Mouse (Mus musculus): ENCODE data around the gene Gatad2a. TPM values are rescaled to one million over a fixed set of nuclear protein-coding genes. Genes with fewer than 3 reads are reported as not detected.

The Gatad2a gene
- polyA plus RNA-seq, 1 experiment from 2014 or later, result 44.3 TPM

DNA sequence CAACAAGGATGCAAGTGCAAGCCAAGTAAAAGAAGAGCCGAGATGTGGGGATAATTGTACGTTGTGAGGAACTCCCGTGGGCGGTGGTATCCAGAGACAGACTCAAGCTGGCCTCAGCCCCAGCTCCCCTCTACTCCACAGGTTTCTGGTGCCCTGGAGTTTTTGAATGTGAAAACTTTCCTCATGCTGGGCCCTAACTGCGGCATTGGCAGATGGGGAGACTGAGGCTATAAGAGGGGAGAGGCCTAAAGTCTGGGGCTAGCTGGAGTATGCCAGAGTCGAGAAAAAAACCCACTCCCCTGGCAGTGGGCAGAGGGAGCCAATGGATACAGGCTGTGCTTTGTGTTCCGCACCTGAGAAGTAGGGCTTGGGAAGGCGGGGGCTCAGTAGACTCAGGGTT lies 92.1 kb downstream of the Gatad2a start:
- ATAC-seq (ENCODE audit: low FRiP score, low read depth), result no peak
- Histone ChIP-seq H3K27me3 (no peaks in the 10 kb centered on the region), H3K36me3 (peaks cover 18% of the 10 kb centered on the region), H3K4me1 (peaks cover 36% of the 10 kb centered on the region), H3K4me3 (no peak overlapping the region), H3K9ac (replicated peaks) (no peak overlapping the region), H3K9me3 (no peaks in the 10 kb centered on the region), H3K4me2 (replicated peaks) (peak overlapping the region; percentile 95), H3K27ac (replicated peaks) (no peak overlapping the region)
- 81% methylated on average over 8 of the region's 8 CpGs for WGBS

DNA sequence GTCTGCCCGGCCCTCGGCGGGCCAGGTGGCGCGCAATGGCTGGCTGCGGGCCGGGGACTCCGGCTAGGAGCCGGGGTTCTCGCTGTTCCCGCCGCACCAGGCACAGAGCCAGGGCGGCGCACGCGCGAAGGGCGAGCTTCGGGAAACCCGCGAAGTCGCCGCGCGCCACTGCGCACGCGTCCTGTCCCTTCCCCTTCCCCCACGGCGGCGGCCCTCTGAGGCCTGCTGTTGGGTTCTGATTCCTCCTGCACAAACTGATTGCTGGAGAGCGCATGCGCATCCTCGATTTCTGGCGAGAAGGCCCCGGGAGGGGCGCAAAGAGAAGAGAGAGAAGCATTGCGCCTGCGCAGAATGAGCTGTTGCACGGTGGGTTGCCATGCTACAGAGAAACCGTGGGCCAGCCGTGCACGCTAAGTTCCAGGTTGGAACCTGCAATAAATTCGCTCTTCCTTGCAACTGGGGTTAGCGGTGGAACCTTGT lies 93.1 kb downstream of the Gatad2a start:
- Histone ChIP-seq H3K27ac (replicated peaks) (peak overlapping the region; percentile 84), H3K9ac (replicated peaks) (peak overlapping the region; percentile 81), H3K4me3 (peak overlapping the region; percentile 65), H3K9me3 (no peaks in the 10 kb centered on the region), H3K27me3 (no peaks in the 10 kb centered on the region), H3K4me1 (peaks cover 44% of the 10 kb centered on the region), H3K36me3 (peaks cover 17% of the 10 kb centered on the region), H3K4me2 (replicated peaks) (peak overlapping the region; percentile 95)
- peak; percentile 86 for ATAC-seq (ENCODE audit: low FRiP score, low read depth)
- 1% methylated on average over 45 of the region's 45 CpGs for WGBS

GRCm38 (mm10) chr8:69902163-69903062 lies 93.8 kb downstream of the Gatad2a start, which contains the start of the genes Tssk6, Ndufa13 and Yjefn3:
Tssk6 (plus strand) TSS chr8:69902184.
Ndufa13 (minus strand) TSS chr8:69902558.
Yjefn3 (minus strand) TSS chr8:69902712.
- H3K36me3 ChIP-seq, result peaks cover 19% of the 10 kb centered on the region
- peak within 1 kb of the TSS; percentile 65 for H3K4me3 ChIP-seq
- 6% methylated on average over 89 of the region's 89 CpGs for WGBS
- no peaks in the 10 kb centered on the region for H3K9me3 ChIP-seq
- peak; percentile 45 for ATAC-seq (ENCODE audit: low FRiP score, low read depth)
- peaks cover 45% of the 10 kb centered on the region for H3K4me1 ChIP-seq
- peak within 1 kb of the TSS; percentile 95 for H3K4me2 ChIP-seq (replicated peaks)
- peak within 1 kb of the TSS; percentile 84 for H3K27ac ChIP-seq (replicated peaks)
- no peaks in the 10 kb centered on the region for H3K27me3 ChIP-seq
- peak within 1 kb of the TSS; percentile 81 for H3K9ac ChIP-seq (replicated peaks)

DNA sequence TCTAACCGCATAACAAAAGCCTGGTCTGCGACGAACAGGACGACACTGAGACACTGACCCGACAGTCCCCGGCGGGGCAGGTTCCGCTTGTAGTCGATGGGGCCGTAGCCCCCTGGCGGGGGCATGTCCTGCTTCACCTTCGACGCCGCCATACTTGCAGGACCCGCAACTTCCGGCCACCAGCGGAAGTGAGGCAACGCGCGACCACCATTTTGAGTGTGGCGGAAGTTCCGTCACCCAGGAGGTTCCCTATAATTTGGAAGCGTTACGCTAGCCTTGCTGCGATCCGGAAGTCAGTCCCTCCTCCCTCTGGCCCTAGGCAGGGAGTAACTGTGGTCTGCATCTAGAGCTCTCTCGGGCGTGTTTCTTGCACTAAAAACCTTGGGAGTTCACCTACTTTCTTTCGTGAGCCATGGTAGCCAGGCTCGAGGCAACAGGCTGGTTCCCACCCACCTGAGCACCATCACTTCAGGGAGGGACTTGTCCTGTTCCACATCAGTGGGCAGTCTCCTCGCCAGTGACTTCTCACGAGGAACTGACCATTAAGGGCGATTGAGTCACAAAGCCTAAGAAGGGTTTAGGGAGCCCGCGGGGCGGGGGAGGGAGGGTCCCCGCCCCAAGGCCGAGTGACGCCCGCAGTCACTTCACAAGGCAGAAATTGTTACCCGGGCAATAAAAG lies 94.6 kb downstream of the Gatad2a start:
- H3K27ac ChIP-seq (replicated peaks), result peak overlapping the region; percentile 84
- H3K4me1 ChIP-seq, result peaks cover 52% of the 10 kb centered on the region
- H3K27me3 ChIP-seq, result no peaks in the 10 kb centered on the region
- peak; percentile 77 for ATAC-seq (ENCODE audit: low FRiP score, low read depth)
- H3K9ac ChIP-seq (replicated peaks), result peak overlapping the region; percentile 81
- peak overlapping the region; percentile 95 for H3K4me2 ChIP-seq (replicated peaks)
- peaks cover 19% of the 10 kb centered on the region for H3K36me3 ChIP-seq
- 2% methylated on average over 41 of the region's 41 CpGs for WGBS
- H3K4me3 ChIP-seq, result peak overlapping the region; percentile 65
- no peaks in the 10 kb centered on the region for H3K9me3 ChIP-seq

GRCm38 (mm10) chr8:69900895-69901451 lies 95.2 kb downstream of the Gatad2a start:
- no peaks in the 10 kb centered on the region for H3K9me3 ChIP-seq
- 18% methylated on average over 12 of the region's 12 CpGs for WGBS
- no peaks in the 10 kb centered on the region for H3K27me3 ChIP-seq
- peak overlapping the region; percentile 84 for H3K27ac ChIP-seq (replicated peaks)
- peak overlapping the region; percentile 65 for H3K4me3 ChIP-seq
- peaks cover 19% of the 10 kb centered on the region for H3K36me3 ChIP-seq
- H3K4me2 ChIP-seq (replicated peaks), result peak overlapping the region; percentile 95
- peaks cover 58% of the 10 kb centered on the region for H3K4me1 ChIP-seq
- H3K9ac ChIP-seq (replicated peaks), result peak overlapping the region; percentile 67
- ATAC-seq (ENCODE audit: low FRiP score, low read depth), result 0 out of 2 replicates have a peak, but pooled peaks have one; percentile 0

- ATAC-seq (ENCODE audit: low FRiP score, low read depth), result no peak
- Histone ChIP-seq H3K4me2 (replicated peaks) (no peak overlapping the region), H3K27me3 (no peaks in the 10 kb centered on the region), H3K4me3 (0 out of 2 replicates have a peak overlapping the region, but pooled peaks have one; percentile 65), H3K4me1 (peaks cover 69% of the 10 kb centered on the region), H3K27ac (replicated peaks) (no peak overlapping the region), H3K9ac (replicated peaks) (no peak overlapping the region), H3K36me3 (peaks cover 22% of the 10 kb centered on the region), H3K9me3 (no peaks in the 10 kb centered on the region)
- WGBS, result 92% methylated on average over 2 of the region's 2 CpGs
Measured at GRCm38 (mm10) chr8:69899876-69900275, 96.3 kb downstream of the Gatad2a start.

DNA sequence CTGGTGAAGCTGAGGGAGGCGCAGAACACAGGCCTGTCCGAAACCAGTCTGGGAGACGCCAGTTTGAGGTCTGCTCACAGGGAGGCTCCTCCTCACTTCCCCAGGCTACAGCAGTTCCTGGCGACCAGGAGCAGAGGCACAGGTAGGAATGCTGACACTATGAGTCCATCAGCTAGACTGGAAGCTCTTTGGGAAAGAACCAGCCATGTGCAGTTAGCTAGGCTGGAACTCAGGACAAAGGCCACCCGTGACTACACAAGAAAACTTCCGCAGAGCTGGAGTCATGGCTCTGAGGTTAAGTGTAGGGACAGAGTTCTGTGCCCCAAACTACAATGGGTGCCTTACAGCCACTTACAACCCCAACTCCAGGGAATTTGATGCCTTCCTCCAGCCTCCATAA lies 98.3 kb downstream of the Gatad2a start:
- H3K9me3 ChIP-seq, result no peaks in the 10 kb centered on the region
- no peak overlapping the region for H3K27ac ChIP-seq (replicated peaks)
- H3K36me3 ChIP-seq, result peaks cover 31% of the 10 kb centered on the region
- 85% methylated on average over 6 of the region's 6 CpGs for WGBS
- ATAC-seq (ENCODE audit: low FRiP score, low read depth), result no peak
- H3K4me2 ChIP-seq (replicated peaks), result no peak overlapping the region
- H3K4me3 ChIP-seq, result no peak overlapping the region
- H3K4me1 ChIP-seq, result peaks cover 75% of the 10 kb centered on the region
- H3K9ac ChIP-seq (replicated peaks), result no peak overlapping the region
- H3K27me3 ChIP-seq, result peaks cover 4% of the 10 kb centered on the region

DNA sequence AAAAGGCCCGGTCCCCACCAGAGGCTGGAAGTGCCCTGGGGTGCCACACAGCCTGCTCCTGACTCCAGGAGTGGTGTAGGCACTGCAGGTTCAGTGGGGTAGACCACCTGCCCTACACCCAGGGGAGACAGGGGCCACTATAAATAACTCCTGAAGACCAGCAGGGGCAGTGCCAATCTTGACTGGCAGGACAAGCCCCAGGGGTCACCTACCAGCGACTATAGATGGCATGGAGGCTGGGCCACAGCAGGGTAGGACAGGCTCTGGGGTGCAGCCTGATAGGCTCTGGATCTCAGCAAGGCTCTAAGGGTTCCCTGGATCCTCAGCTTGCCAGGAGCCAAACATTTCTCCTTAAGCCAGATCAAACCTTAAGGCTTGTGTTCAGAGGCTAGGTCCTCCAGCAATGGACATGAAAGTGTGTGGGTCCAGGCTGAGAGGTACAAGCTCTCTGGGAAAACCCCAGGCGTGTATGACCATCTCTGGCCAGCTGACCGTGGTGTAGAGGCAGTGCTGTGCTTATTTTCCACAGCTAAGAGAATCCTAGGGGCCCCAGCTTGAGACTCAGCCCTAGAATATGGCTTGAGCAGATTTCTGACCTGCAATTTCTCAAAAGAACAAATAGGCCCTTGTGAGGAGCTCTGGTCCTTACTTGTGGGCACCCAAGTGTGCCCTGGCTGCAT lies 100.3 kb downstream of the Gatad2a start:
- Histone ChIP-seq H3K4me1 (peaks cover 74% of the 10 kb centered on the region), H3K27ac (replicated peaks) (no peak overlapping the region), H3K27me3 (peaks cover 10% of the 10 kb centered on the region), H3K4me3 (no peak overlapping the region), H3K9me3 (no peaks in the 10 kb centered on the region), H3K4me2 (replicated peaks) (no peak overlapping the region), H3K9ac (replicated peaks) (no peak overlapping the region; the same call in 1 of the 2 replicates), H3K36me3 (peaks cover 37% of the 10 kb centered on the region)
- WGBS, result 78% methylated on average over 4 of the region's 4 CpGs
- no peak for ATAC-seq (ENCODE audit: low FRiP score, low read depth)

DNA sequence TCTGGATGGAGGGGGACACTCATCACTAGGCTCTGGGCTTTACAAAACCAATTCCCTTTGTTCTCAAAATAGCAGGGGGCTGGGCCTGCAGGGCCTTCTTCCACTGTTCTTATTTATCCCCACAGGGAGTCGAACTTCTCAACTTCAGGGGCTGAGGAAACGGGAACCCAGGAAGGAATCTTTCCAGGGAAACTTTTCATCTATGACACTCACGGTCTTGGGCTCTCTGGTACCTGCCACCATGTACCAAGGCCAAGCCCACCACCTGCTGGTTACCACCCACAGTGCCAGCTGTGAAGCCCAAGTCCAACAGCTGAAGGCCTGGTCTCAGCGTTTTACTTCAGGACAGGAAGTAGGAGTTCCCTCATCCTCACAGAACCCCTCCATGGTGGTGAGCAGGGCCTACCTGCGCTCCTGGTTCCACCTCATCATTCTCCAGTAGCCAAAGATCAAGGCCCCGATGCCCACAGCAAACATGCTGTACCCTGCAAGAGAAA lies 101.3 kb downstream of the Gatad2a start:
- Histone ChIP-seq H3K9ac (replicated peaks) (no peak overlapping the region; the same call in 1 of the 2 replicates), H3K4me1 (peaks cover 66% of the 10 kb centered on the region), H3K27me3 (peaks cover 20% of the 10 kb centered on the region), H3K4me3 (no peak overlapping the region), H3K9me3 (no peaks in the 10 kb centered on the region), H3K27ac (replicated peaks) (no peak overlapping the region), H3K4me2 (replicated peaks) (no peak overlapping the region), H3K36me3 (peaks cover 37% of the 10 kb centered on the region)
- WGBS, result 47% methylated on average over 6 of the region's 6 CpGs
- no peak for ATAC-seq (ENCODE audit: low FRiP score, low read depth)

GRCm38 (mm10) chr8:69893863-69894262 lies 102.3 kb downstream of the Gatad2a start:
- no peak for ATAC-seq (ENCODE audit: low FRiP score, low read depth)
- no peak overlapping the region for H3K27ac ChIP-seq (replicated peaks)
- H3K36me3 ChIP-seq, result peaks cover 34% of the 10 kb centered on the region
- WGBS, result 25% methylated on average over 17 of the region's 17 CpGs
- peaks cover 30% of the 10 kb centered on the region for H3K27me3 ChIP-seq
- peaks cover 66% of the 10 kb centered on the region for H3K4me1 ChIP-seq
- no peaks in the 10 kb centered on the region for H3K9me3 ChIP-seq
- H3K9ac ChIP-seq (replicated peaks), result no peak overlapping the region
- H3K4me3 ChIP-seq, result no peak overlapping the region
- H3K4me2 ChIP-seq (replicated peaks), result no peak overlapping the region

DNA sequence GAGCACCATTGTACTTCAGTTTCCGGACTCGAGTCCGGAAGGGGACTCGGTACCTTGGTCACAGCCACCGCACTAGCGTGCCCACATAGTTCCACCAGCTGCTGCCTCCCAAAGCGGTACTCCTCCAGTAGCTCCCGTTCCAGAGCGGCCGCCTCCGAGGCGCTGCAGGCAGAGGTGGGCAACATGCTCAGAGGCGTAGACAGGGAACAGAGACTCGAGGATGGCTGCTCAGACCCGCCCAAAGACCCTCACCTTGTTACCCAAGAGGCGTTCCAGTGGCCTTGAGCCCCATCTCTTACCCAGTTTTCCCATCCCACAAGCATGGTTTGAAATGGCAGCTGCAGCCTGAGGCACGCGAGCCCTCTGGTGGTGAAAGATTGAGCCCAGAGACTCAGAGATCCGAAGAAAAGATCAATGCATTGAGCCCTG lies 105.4 kb downstream of the Gatad2a start:
- ATAC-seq (ENCODE audit: low FRiP score, low read depth), result no peak; the same call in 1 of the 2 replicates
- peak overlapping the region; percentile 15; the same call in 1 of the 2 replicates for H3K4me2 ChIP-seq (replicated peaks)
- WGBS, result 35% methylated on average over 19 of the region's 19 CpGs
- H3K9me3 ChIP-seq, result no peaks in the 10 kb centered on the region
- H3K4me1 ChIP-seq, result peaks cover 65% of the 10 kb centered on the region
- no peak overlapping the region for H3K9ac ChIP-seq (replicated peaks)
- H3K36me3 ChIP-seq, result peaks cover 16% of the 10 kb centered on the region; the same call in 1 of the 2 replicates
- peaks cover 61% of the 10 kb centered on the region for H3K27me3 ChIP-seq
- H3K4me3 ChIP-seq, result no peak overlapping the region
- H3K27ac ChIP-seq (replicated peaks), result 0 out of 2 replicates have a peak overlapping the region, but pooled peaks have one; percentile 25

Measured in midbrain, embryonic 12.5 days (tissue).